In the genomic region with DNA sequence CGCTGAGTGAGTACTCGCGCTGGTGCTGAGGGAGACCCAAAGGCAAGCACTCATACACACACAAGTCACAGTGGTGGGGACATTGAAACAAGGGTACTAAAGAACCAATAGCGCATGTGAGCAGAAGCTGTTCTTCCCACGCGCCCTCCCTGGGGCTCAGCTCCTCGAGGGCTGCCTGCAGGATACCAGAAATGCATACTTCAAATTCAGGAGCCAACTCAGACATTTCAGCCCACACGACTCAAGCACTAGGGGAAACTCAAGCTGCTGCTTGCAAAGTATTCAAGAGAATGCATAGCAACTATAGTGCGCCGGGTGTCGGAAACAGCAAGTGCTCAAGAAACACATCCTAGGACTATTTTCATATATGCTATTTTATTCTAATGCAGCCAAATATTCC, we compare ENCODE assay signal across 24 mouse cellular contexts. TPM values are rescaled to one million over a fixed set of nuclear protein-coding genes. Genes with fewer than 3 reads are reported as not detected.
DNase-seq lines count a peak whose midpoint lies in the region; ATAC-seq and TF ChIP-seq lines count a peak whose summit lies in the region.
"Had no signal": no experiment of that assay in that cellular context is flagged by ENCODE, and none has a peak within 500 bp of the region (broad histone marks: within the 10 kb centered on the region; RNA-seq: fewer than 3 reads in every experiment).

No protein-coding gene starts in this region.

- no peaks in the 10 kb centered on the region for H3K9me3 ChIP-seq in intestine, postnatal 0 days (ENCODE audit: control insufficient read depth)
- no peaks in the 10 kb centered on the region for H3K9me3 ChIP-seq in hindbrain, embryonic 14.5 days (ENCODE audit: control insufficient read depth, low read length)
- H3K9me3 ChIP-seq: embryonic facial prominence, embryonic 12.5 days; G1E; heart, embryonic 12.5 days; limb, embryonic 12.5 days; liver, embryonic 13.5 days; neural tube, embryonic 12.5 days had no signal

- ATAC-seq in intestine, postnatal 0 days: no peak
- ATAC-seq in hindbrain, embryonic 14.5 days (ENCODE audit: low FRiP score): no peak
- ATAC-seq: CD4-positive, CD25-positive, alpha-beta regulatory T cell, adult 4 months; forebrain, postnatal 0 days had no signal

- H3K36me3 ChIP-seq in intestine, postnatal 0 days (ENCODE audit: control insufficient read depth, insufficient read depth): no peaks in the 10 kb centered on the region; the same call in 1 of the 2 replicates
- no peaks in the 10 kb centered on the region for H3K36me3 ChIP-seq in hindbrain, embryonic 14.5 days (replicated peaks; ENCODE audit: control insufficient read depth, insufficient read depth)
- H3K36me3 ChIP-seq: embryonic facial prominence, embryonic 12.5 days; G1E; heart, embryonic 12.5 days; limb, embryonic 12.5 days; liver, embryonic 13.5 days; neural tube, embryonic 12.5 days had no signal

- no peak overlapping the region for H3K4me3 ChIP-seq in intestine, postnatal 0 days (ENCODE audit: low read depth, low read length)
- H3K4me3 ChIP-seq in hindbrain, embryonic 14.5 days (replicated peaks; ENCODE audit: low read length): no peak overlapping the region
- H3K4me3 ChIP-seq: embryonic facial prominence, embryonic 12.5 days; heart, embryonic 12.5 days; limb, embryonic 12.5 days; liver, embryonic 13.5 days; neural tube, embryonic 12.5 days had no signal

- DNase-seq in layer of hippocampus, adult 11-12 months (ENCODE audit: low spot score): peak; percentile 61
- DNase-seq in layer of hippocampus, adult 9-10 months (ENCODE audit: low spot score): no peak
- peak; percentile 86 for DNase-seq in brain, adult 2 months (ENCODE audit: low read depth, low spot score)
- peak; percentile 74 for DNase-seq in layer of hippocampus, adult 9-11 months
- DNase-seq in right cerebral cortex, adult 2 months (ENCODE audit: low spot score in 2 of 2): peak; percentile 76 to 77
- no peak for DNase-seq in gastrocnemius, postnatal 36 days
- DNase-seq in hindbrain, embryonic 14.5 days (ENCODE audit: low spot score): no peak
- DNase-seq: adrenal gland, postnatal 36 days; cerebellum, adult 9-10 months; forebrain, postnatal 0 days; heart, postnatal 4 days; kidney, adult 8-10 months; kidney, postnatal 36 days; liver, embryonic 13.5 days; lung, postnatal 10 days; thymus, postnatal 25 days had no signal

- H3K4me2 ChIP-seq in intestine, postnatal 0 days (replicated peaks; ENCODE audit: low read depth): no peak overlapping the region
- H3K4me2 ChIP-seq in hindbrain, embryonic 14.5 days (replicated peaks): no peak overlapping the region
- H3K4me2 ChIP-seq: embryonic facial prominence, embryonic 12.5 days; heart, embryonic 12.5 days; limb, embryonic 12.5 days; liver, embryonic 13.5 days; neural tube, embryonic 12.5 days had no signal

- TF ChIP-seq CTCF in intestine, postnatal 0 days (IDR thresholded peaks at IDR 0.05; ENCODE audit: low read depth): no peak

- intact Hi-C loops in gastrocnemius, postnatal 36 days (cut with DNase I): no loop called here

- H3K27ac ChIP-seq in intestine, postnatal 0 days (ENCODE audit: low read depth, low read length): no peak overlapping the region
- H3K27ac ChIP-seq in hindbrain, embryonic 14.5 days: no peak overlapping the region
- H3K27ac ChIP-seq: embryonic facial prominence, embryonic 12.5 days; limb, embryonic 12.5 days; liver, embryonic 13.5 days; neural tube, embryonic 12.5 days; stomach, postnatal 0 days had no signal

- WGBS in intestine, postnatal 0 days: 75% methylated on average over 11 of the region's 11 CpGs
- WGBS in hindbrain, embryonic 14.5 days: 75% methylated on average over 11 of the region's 11 CpGs

- no peaks in the 10 kb centered on the region; the same call in 1 of the 2 replicates for H3K4me1 ChIP-seq in intestine, postnatal 0 days (replicated peaks; ENCODE audit: control insufficient read depth, insufficient read depth, low read length)
- H3K4me1 ChIP-seq in hindbrain, embryonic 14.5 days (replicated peaks; ENCODE audit: control insufficient read depth, insufficient read depth, low read length): peaks cover 6% of the 10 kb centered on the region; the same call in 1 of the 2 replicates

- no peaks in the 10 kb centered on the region for H3K27me3 ChIP-seq in intestine, postnatal 0 days (replicated peaks; ENCODE audit: control insufficient read depth, insufficient read depth, low read length)
- H3K27me3 ChIP-seq in hindbrain, embryonic 14.5 days (ENCODE audit: control insufficient read depth, insufficient read depth, low read length): no peaks in the 10 kb centered on the region
- H3K27me3 ChIP-seq: embryonic facial prominence, embryonic 12.5 days; heart, embryonic 12.5 days; limb, embryonic 12.5 days; neural tube, embryonic 12.5 days had no signal

- no peak overlapping the region for H3K9ac ChIP-seq in intestine, postnatal 0 days (ENCODE audit: low read depth, low read length)
- no peak overlapping the region for H3K9ac ChIP-seq in hindbrain, embryonic 14.5 days
- H3K9ac ChIP-seq: embryonic facial prominence, embryonic 12.5 days; forebrain, postnatal 0 days; heart, embryonic 12.5 days; limb, embryonic 12.5 days; liver, embryonic 13.5 days; neural tube, embryonic 12.5 days had no signal

RNA-seq across cellular contexts. Expression of a gene that starts 3.7 kb away (rescaled TPM):
- 12.0 and 17.4 TPM in 2 replicates for polyA plus RNA-seq in intestine, postnatal 0 days (2015; fragmentation: Nextera tagmentation; extraction: Ambion mirVana)
- total RNA-seq in gastrocnemius, postnatal 36 days (2021): 1 to 10 TPM; 8.6 to 9.7 TPM
- polyA plus RNA-seq in hindbrain, embryonic 14.5 days (2014; fragmentation: Nextera tagmentation; extraction: Ambion mirVana): 16.1 and 18.0 TPM in 2 replicates

RNA-seq across cellular contexts. Expression of a gene that starts 37.9 kb away (rescaled TPM):
- 1,614 and 1,691 TPM in 2 replicates for polyA plus RNA-seq in intestine, postnatal 0 days (2015; fragmentation: Nextera tagmentation; extraction: Ambion mirVana)
- 10 to 100 TPM; 44.6 to 70.1 TPM for total RNA-seq in gastrocnemius, postnatal 36 days (2021)
- polyA plus RNA-seq in hindbrain, embryonic 14.5 days (2014; fragmentation: Nextera tagmentation; extraction: Ambion mirVana): 17.3 and 18.4 TPM in 2 replicates

Comparison
In these comparisons a context has a peak if more than half of its experiments do, and no peak if none do; other contexts are left out.
1. DNase-seq: peak in layer of hippocampus, adult 11-12 months (single experiment), brain, adult 2 months (single experiment), layer of hippocampus, adult 9-11 months (single experiment) and right cerebral cortex, adult 2 months (2 of 2); none in layer of hippocampus, adult 9-10 months (single experiment), gastrocnemius, postnatal 36 days (0 of 2) and hindbrain, embryonic 14.5 days (single experiment).
2. RNA of a gene that starts 37.9 kb away (polyA plus RNA-seq): 1,614 to 1,691 TPM in intestine, postnatal 0 days; 17.3 to 18.4 TPM in hindbrain, embryonic 14.5 days; every median in the first group is over 10 times any median in the second.